Mouse (Mus musculus): ENCODE results near the gene Ifi213.
"Not testable (repeated sequence)": the region's sequence is repeated elsewhere in the genome, so short reads cannot be mapped to it uniquely, and the experiment has no call there.

The Ifi213 gene

GRCm38 (mm10) chr1:173598838-173599494 lies at the start of gene Ifi213:
Gene Ifi213 (minus strand): TSS chr1:173599274.
- DNase-seq (ENCODE audit: low read depth, low spot score) = not testable (repeated sequence)

- peak; percentile 8 for DNase-seq (ENCODE audit: low read depth, low spot score)
These were observed 46.3 kb upstream of the Ifi213 start for GRCm38 (mm10) chr1:173645393-173645792.

DNA sequence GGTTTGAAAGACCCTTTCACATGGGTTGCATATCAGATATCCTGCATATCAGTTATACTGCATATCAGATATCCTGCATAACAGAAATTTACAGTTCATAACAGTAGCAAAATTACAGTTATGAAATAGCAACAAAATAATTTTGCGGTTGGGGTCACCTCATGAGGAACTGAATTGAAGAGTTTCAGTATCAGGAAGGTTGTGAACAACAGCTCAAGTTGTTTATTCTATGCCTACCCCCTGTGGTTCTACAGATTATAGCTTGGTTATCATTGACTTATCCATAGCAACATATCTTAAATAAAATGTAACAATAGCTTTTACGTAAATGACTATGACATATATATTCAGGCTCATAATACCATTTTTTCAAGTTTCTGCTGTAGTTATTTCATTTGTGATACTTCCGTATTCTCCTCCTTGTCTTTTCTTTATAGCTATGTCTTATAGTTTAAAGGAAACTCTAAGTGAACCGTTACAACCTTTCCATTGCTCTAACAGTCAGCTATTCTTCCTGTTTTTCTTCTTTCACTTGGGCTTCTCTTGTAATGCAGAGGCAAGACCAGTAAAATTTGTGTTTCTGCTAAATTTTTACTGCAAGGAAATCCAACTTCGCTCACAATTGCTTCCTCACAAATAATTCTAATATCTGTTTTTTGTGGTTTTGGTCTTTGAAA lies 35.0 kb upstream of the Ifi213 start:
- DNase-seq (ENCODE audit: low read depth, low spot score) = no peak

- peak; percentile 1 for DNase-seq (ENCODE audit: low read depth, low spot score)
These were observed 31.5 kb upstream of the Ifi213 start, which contains the start of gene Ifi209 for GRCm38 (mm10) chr1:173630622-173631021. Gene Ifi209 (plus strand): TSS chr1:173630917.

- no peak for DNase-seq (ENCODE audit: low read depth, low spot score)
These were observed 27.6 kb upstream of the Ifi213 start for GRCm38 (mm10) chr1:173626686-173627085.

- DNase-seq (ENCODE audit: low read depth, low spot score) = no peak
These were observed 25.0 kb upstream of the Ifi213 start for GRCm38 (mm10) chr1:173624052-173624451.

GRCm38 (mm10) chr1:173622216-173622615 lies 23.1 kb upstream of the Ifi213 start:
- DNase-seq (ENCODE audit: low read depth, low spot score) = not testable (repeated sequence)

- not testable (repeated sequence) for DNase-seq (ENCODE audit: low read depth, low spot score)
These were observed 11.2 kb upstream of the Ifi213 start for GRCm38 (mm10) chr1:173610291-173610690.

GRCm38 (mm10) chr1:173589698-173590097 lies 9.4 kb downstream of the Ifi213 start:
- not testable (repeated sequence) for DNase-seq (ENCODE audit: low read depth, low spot score)

DNA sequence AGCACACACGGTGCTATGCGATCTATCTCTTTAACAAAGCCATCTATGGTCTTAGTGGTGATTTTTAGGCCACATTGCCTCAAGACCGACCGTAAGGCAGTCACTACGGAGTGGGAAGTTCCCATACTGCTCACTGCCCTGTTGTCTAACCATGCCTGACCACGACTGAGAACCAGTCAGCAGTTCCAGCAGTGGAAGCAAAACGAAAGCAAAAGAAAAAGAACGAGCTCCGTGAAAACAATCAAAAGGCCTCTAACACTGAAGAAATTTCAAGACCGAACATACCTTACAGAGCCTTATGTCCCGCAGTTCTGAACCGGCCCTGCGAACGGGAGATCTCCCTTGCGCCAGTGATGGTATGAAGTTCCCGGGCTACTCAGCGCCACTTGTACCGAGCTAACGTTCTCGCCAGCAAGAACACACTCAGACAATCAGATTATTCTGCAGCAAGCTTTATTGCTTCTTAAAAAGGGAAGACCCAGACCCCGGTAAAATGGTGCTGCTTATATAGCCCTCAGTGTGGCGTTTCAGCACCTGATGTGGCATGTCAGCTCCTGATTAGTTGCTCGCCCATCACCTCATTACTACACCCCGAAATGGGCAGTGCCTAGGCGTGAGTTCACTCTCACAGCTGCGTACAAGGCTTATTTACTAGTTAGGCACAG lies 19.0 kb downstream of the Ifi213 start:
- DNase-seq (ENCODE audit: low read depth, low spot score) = no peak

- DNase-seq (ENCODE audit: low read depth, low spot score) = no peak
These were observed 20.0 kb downstream of the Ifi213 start for GRCm38 (mm10) chr1:173579079-173579478.

- DNase-seq (ENCODE audit: low read depth, low spot score) = not testable (repeated sequence)
These were observed 48.5 kb downstream of the Ifi213 start for GRCm38 (mm10) chr1:173550491-173551050.

GRCm38 (mm10) chr1:173548798-173549197 lies 50.3 kb downstream of the Ifi213 start:
- not testable (repeated sequence) for DNase-seq (ENCODE audit: low read depth, low spot score)

DNA sequence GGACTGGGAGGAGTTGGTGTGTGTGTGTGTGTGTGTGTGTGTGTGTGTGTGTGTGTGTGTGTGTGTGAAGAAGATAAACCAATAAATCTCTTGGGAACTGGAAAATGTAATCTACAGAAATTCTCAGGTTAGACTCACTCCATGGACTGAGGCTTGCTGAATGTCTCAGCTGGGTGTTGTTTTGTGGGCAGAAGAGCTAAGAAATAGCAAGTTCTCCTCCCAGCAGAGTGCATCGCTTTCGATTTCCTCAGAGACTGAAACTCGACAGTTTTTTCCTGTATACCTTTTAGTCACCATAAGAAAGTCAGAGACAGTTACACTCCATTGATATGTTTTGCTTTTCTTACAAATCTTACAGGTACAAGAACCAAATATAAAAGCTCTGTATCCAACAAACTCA lies 63.3 kb downstream of the Ifi213 start, which contains the start of gene Ifi214:
Gene Ifi214, minus strand, starts transcription at position 167 of the 400 bp plus-strand sequence.
- DNase-seq (ENCODE audit: low read depth, low spot score) = not testable (repeated sequence)

DNA sequence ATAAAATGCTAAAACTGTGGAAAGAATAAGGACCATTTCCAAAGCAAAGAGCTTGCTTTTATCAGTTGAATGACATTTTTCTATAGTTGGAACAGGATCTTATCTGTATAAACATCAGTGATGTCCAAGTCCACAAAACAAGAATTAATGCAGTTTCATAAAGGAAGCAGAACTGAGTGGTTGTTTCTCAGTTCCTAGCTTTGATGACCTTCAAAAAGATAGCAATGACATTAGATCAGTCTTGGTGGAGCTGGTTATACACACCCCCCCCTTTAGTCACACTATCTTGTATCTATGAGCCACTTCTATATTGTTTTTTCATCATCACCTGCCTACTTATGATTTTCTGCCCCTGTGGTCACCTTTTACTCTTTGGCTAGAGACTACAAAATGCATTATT lies 77.6 kb downstream of the Ifi213 start:
- no peak for DNase-seq (ENCODE audit: low read depth, low spot score)
